Mouse (Mus musculus) left cerebral cortex, adult 9 months (tissue): Measurements from ENCODE around the gene Sprr2i.

Experiments
- DNase-seq, 2 experiments: peaks; one replicate each; pipeline ENCODE4 v3.0.0; 2022; ENCODE audit warnings: low spot score in 2 of 2

The Sprr2i gene

GRCm38 (mm10) chr3:92407691-92408090 is at the start of gene Sprr2i:
TSS of gene Sprr2i (plus strand) at chr3:92407991.
- no peak for DNase-seq

- no peak for DNase-seq
These were observed 46.2 kb upstream of the Sprr2i start for GRCm38 (mm10) chr3:92361619-92362018.

- DNase-seq: no peak
These were observed 42.9 kb upstream of the Sprr2i start, which contains the start of gene Sprr2f for GRCm38 (mm10) chr3:92364887-92365286. TSS of gene Sprr2f (plus strand) at chr3:92365187.

GRCm38 (mm10) chr3:92373613-92374012 is 34.2 kb upstream of the Sprr2i start:
- no peak for DNase-seq

GRCm38 (mm10) chr3:92385385-92385784 is 22.4 kb upstream of the Sprr2i start, which contains the start of gene Sprr2h:
TSS of gene Sprr2h (plus strand) at chr3:92385685.
- DNase-seq: no peak

- no peak for DNase-seq
These were observed 13.5 kb upstream of the Sprr2i start for GRCm38 (mm10) chr3:92394301-92394700.

GRCm38 (mm10) chr3:92417782-92418181 is 10.0 kb downstream of the Sprr2i start, which contains the start of gene Sprr2j-ps:
TSS of gene Sprr2j-ps (plus strand) at chr3:92418082.
- DNase-seq: no peak

GRCm38 (mm10) chr3:92429323-92429722 is 21.5 kb downstream of the Sprr2i start, which contains the start of gene Gm9774:
TSS of gene Gm9774 (minus strand) at chr3:92429423.
- no peak for DNase-seq

- DNase-seq: no peak
These were observed 24.5 kb downstream of the Sprr2i start, which contains the start of gene Sprr2k for GRCm38 (mm10) chr3:92432282-92432681. TSS of gene Sprr2k (plus strand) at chr3:92432582.

- no peak for DNase-seq
These were observed 30.9 kb downstream of the Sprr2i start, which contains the start of gene Sprr1b for GRCm38 (mm10) chr3:92438689-92439088. TSS of gene Sprr1b (minus strand) at chr3:92438789.

GRCm38 (mm10) chr3:92440177-92440576 is 32.4 kb downstream of the Sprr2i start:
- no peak for DNase-seq

GRCm38 (mm10) chr3:92455151-92455550 is 47.4 kb downstream of the Sprr2i start:
- no peak for DNase-seq

GRCm38 (mm10) chr3:92458620-92459019 is 50.8 kb downstream of the Sprr2i start, which contains the start of gene Sprr3:
TSS of gene Sprr3 (minus strand) at chr3:92458720.
- DNase-seq: no peak
